Mouse (Mus musculus) E14TG2a.4 (cell line): ENCODE results near the gene Tbc1d1.

ENCODE experiments used
- CTCF ChIP-seq: conservative IDR thresholded peaks from 2 replicates; pipeline ENCODE4 v1.5.1; 2014; ENCODE audit warnings: low read length
- NANOG ChIP-seq: IDR thresholded peaks from 2 replicates; pipeline ENCODE4 v1.6.1; 2014; ENCODE audit warnings: borderline replicate concordance, low read length, mixed read lengths

DNA sequence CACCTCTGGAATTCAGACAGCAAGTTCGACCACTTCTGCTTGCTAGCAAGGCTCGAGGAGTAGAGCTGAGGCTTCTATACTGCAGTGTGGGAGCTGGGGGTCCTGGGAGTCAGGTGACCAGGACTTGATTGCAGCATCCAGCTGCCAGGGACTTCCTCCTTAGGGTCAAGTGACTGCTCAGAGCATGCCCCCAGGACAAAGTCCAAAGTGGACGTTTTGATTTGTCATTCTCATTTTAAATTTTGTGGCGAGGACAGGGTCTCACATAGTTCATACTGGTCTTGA lies 133.9 kb downstream of the Tbc1d1 start:
- TF ChIP-seq CTCF = no peak
- TF ChIP-seq NANOG = no peak
